18 mouse cellular contexts compared by ENCODE assay signal in genomic region chr17:56016382-56016781, GRCm38 (mm10). TPM values are rescaled to one million over a fixed set of nuclear protein-coding genes. Genes with fewer than 3 reads are reported as not detected.
"Had no signal": no experiment of that assay in that cellular context is flagged by ENCODE, and none has a peak within 500 bp of the region (broad histone marks: within the 10 kb centered on the region; RNA-seq: fewer than 3 reads in every experiment).

No protein-coding gene starts in this region.

- DNase-seq: kidney, adult 9 months; kidney, postnatal 10 days; kidney, postnatal 36 days; layer of hippocampus, postnatal 36 days; left cerebral cortex, postnatal 4 days; liver, postnatal 0 days; lung, embryonic 14.5 days; thymus, adult 18-20 months; thymus, postnatal 36 days had no signal

- H3K4me3 ChIP-seq: limb, embryonic 12.5 days; limb, embryonic 15.5 days; midbrain, embryonic 12.5 days; midbrain, embryonic 15.5 days had no signal

- H3K4me1 ChIP-seq: limb, embryonic 12.5 days; limb, embryonic 15.5 days had no signal

- H3K27ac ChIP-seq: limb, embryonic 12.5 days; liver, embryonic 14.5 days; macrophage had no signal

- H3K9me3 ChIP-seq: limb, embryonic 12.5 days; limb, embryonic 15.5 days; midbrain, embryonic 12.5 days; midbrain, embryonic 15.5 days had no signal

- H3K4me2 ChIP-seq: limb, embryonic 12.5 days; limb, embryonic 15.5 days; liver, embryonic 11.5 days; lung, embryonic 14.5 days; midbrain, embryonic 12.5 days; midbrain, embryonic 15.5 days had no signal

- ATAC-seq: liver, postnatal 0 days; lung, postnatal 0 days; midbrain, embryonic 15.5 days had no signal

- H3K9ac ChIP-seq: limb, embryonic 12.5 days; limb, embryonic 15.5 days; liver, embryonic 14.5 days; liver, postnatal 0 days; lung, embryonic 14.5 days; midbrain, embryonic 12.5 days; midbrain, embryonic 15.5 days had no signal

- H3K27me3 ChIP-seq: limb, embryonic 12.5 days; limb, embryonic 15.5 days; midbrain, embryonic 12.5 days; midbrain, embryonic 15.5 days had no signal

RNA-seq across cellular contexts. Expression of gene Fsd1, which starts 30.1 kb away (rescaled TPM):
- total RNA-seq: megakaryocyte, adult 5-6 weeks had no signal
- polyA plus RNA-seq: liver, postnatal 0 days; macrophage had no signal
